Mouse (Mus musculus) liver, embryonic 13.5 days (tissue): ENCODE measurements around the gene Nfib. TPM values are rescaled to one million over a fixed set of nuclear protein-coding genes. Genes with fewer than 3 reads are reported as not detected.

Source experiments
- ATAC-seq: fragments of 200-750 bp; cut with Nextera tagmentation; 2 replicates; pipeline ENCODE4 v1.8.0; 2017; ENCODE audit warnings: low read depth, mild to moderate bottlenecking, moderate number of reproducible peaks, moderate library complexity
- DNase-seq: peaks from one replicate; pipeline ENCODE4 v3.0.0; 2022
- H3K27ac ChIP-seq: fragments of 300-500 bp; sonication (generic); 2 replicates; pipeline ENCODE4 v1.5.1; 2015; ENCODE audit warnings: moderate library complexity, mild to moderate bottlenecking, inconsistent platforms
- H3K27me3 ChIP-seq: fragments of 300-500 bp; sonication (generic); 2 replicates; pipeline ENCODE4 v1.6.1; 2015; ENCODE audit warnings: mild to moderate bottlenecking, inconsistent platforms
- H3K36me3 ChIP-seq: fragments of 300-500 bp; sonication (generic); 2 replicates; pipeline ENCODE4 v1.6.1; 2015; ENCODE audit warnings: mild to moderate bottlenecking, inconsistent platforms
- H3K4me1 ChIP-seq: fragments of 300-500 bp; sonication (generic); replicated peaks from 2 replicates; pipeline ENCODE4 v1.6.1; 2015; ENCODE audit warnings: inconsistent platforms
- H3K4me2 ChIP-seq: fragments of 300-500 bp; sonication (generic); 2 replicates; pipeline ENCODE4 v1.6.1; 2015; ENCODE audit warnings: inconsistent platforms, mild to moderate bottlenecking, moderate library complexity
- H3K4me3 ChIP-seq: fragments of 300-500 bp; sonication (generic); replicated peaks from 2 replicates; pipeline ENCODE4 v1.5.1; 2015; ENCODE audit warnings: mild to moderate bottlenecking, inconsistent platforms
- H3K9ac ChIP-seq: fragments of 300-500 bp; sonication (generic); 2 replicates; pipeline ENCODE4 v1.6.1; 2015; ENCODE audit warnings: mild to moderate bottlenecking, inconsistent platforms
- H3K9me3 ChIP-seq: fragments of 300-500 bp; sonication (generic); replicated peaks from 2 replicates; pipeline ENCODE4 v1.6.1; 2016; ENCODE audit warnings: inconsistent platforms
- WGBS: fragments of 180-500 bp; shearing (Covaris S2); methylation state at CpG from one replicate; pipeline ENCODE4 v1.1.7; 2015; ENCODE audit not compliant: insufficient replicate concordance; 5-methylcytosine and 5-hydroxymethylcytosine counted together
- polyA plus RNA-seq: library from polyadenylated mRNA; unstranded; fragments of >200 nt; fragmentation: Nextera tagmentation; extraction: Ambion mirVana; gene quantifications from 2 replicates; pipeline ENCODE4 v1.2.1, GENCODE M21; 2015

Gene Nfib
- polyA plus RNA-seq, 1 experiment from 2014 or later: 4.9 TPM

GRCm38 (mm10) chr4:82605034-82605784 is 100.3 kb downstream of the Nfib start:
- H3K27ac ChIP-seq: no peak overlapping the region
- ATAC-seq: no peak

GRCm38 (mm10) chr4:82604501-82604900 is 101.0 kb downstream of the Nfib start:
- ATAC-seq: no peak
- H3K4me1 ChIP-seq: no peaks in the 10 kb centered on the region
- no peaks in the 10 kb centered on the region for H3K36me3 ChIP-seq
- H3K27me3 ChIP-seq: no peaks in the 10 kb centered on the region
- H3K9me3 ChIP-seq: no peaks in the 10 kb centered on the region
- no peak for DNase-seq
- H3K27ac ChIP-seq: no peak overlapping the region
- WGBS: 46% methylated on average over 4 of the region's 4 CpGs
- H3K4me3 ChIP-seq: no peak overlapping the region
- no peak overlapping the region for H3K9ac ChIP-seq
- no peak overlapping the region for H3K4me2 ChIP-seq

More at GRCm38 (mm10) chr4:82605034-82605784, 100.3 kb downstream of the Nfib start:
- WGBS: 73% methylated on average over 14 of the region's 14 CpGs
- Histone ChIP-seq H3K4me1 (no peaks in the 10 kb centered on the region), H3K4me3 (no peak overlapping the region), H3K4me2 (no peak overlapping the region), H3K36me3 (no peaks in the 10 kb centered on the region), H3K27me3 (no peaks in the 10 kb centered on the region), H3K9me3 (no peaks in the 10 kb centered on the region), H3K9ac (no peak overlapping the region)
- DNase-seq: no peak

- no peaks in the 10 kb centered on the region for H3K4me1 ChIP-seq
- H3K36me3 ChIP-seq: no peaks in the 10 kb centered on the region
- no peak overlapping the region for H3K4me3 ChIP-seq
- no peaks in the 10 kb centered on the region for H3K9me3 ChIP-seq
- no peak for ATAC-seq
- H3K27me3 ChIP-seq: no peaks in the 10 kb centered on the region
- no peak for DNase-seq
- no peak overlapping the region for H3K4me2 ChIP-seq
- WGBS: 59% methylated on average over 1 of the region's 1 CpGs
- no peak overlapping the region for H3K9ac ChIP-seq
- no peak overlapping the region for H3K27ac ChIP-seq
Observed at GRCm38 (mm10) chr4:82600636-82601035, 104.9 kb downstream of the Nfib start.

- 59% methylated on average over 4 of the region's 4 CpGs for WGBS
- Histone ChIP-seq H3K9ac (no peak overlapping the region), H3K9me3 (no peaks in the 10 kb centered on the region), H3K27ac (no peak overlapping the region), H3K27me3 (no peaks in the 10 kb centered on the region), H3K4me2 (no peak overlapping the region), H3K36me3 (no peaks in the 10 kb centered on the region), H3K4me1 (no peaks in the 10 kb centered on the region), H3K4me3 (no peak overlapping the region)
- ATAC-seq: no peak
- DNase-seq: no peak
Observed at GRCm38 (mm10) chr4:82598436-82598835, 107.1 kb downstream of the Nfib start.

- H3K9me3 ChIP-seq: no peaks in the 10 kb centered on the region
- WGBS: 48% methylated on average over 10 of the region's 10 CpGs
- H3K4me3 ChIP-seq: no peak overlapping the region
- ATAC-seq (no peak), DNase-seq (no peak)
- H3K27ac ChIP-seq: no peak overlapping the region
- no peak overlapping the region for H3K9ac ChIP-seq
- H3K4me2 ChIP-seq: no peak overlapping the region
- no peaks in the 10 kb centered on the region for H3K4me1 ChIP-seq
- no peaks in the 10 kb centered on the region for H3K36me3 ChIP-seq
- H3K27me3 ChIP-seq: no peaks in the 10 kb centered on the region
Observed at GRCm38 (mm10) chr4:82593681-82594666, 111.6 kb downstream of the Nfib start.

GRCm38 (mm10) chr4:82592086-82593030 is 113.2 kb downstream of the Nfib start:
- no peak for DNase-seq
- 44% methylated on average over 7 of the region's 7 CpGs for WGBS

GRCm38 (mm10) chr4:82589345-82589890 is 116.1 kb downstream of the Nfib start:
- Histone ChIP-seq H3K9me3 (no peaks in the 10 kb centered on the region), H3K4me3 (no peak overlapping the region), H3K9ac (no peak overlapping the region), H3K4me1 (no peaks in the 10 kb centered on the region), H3K27me3 (no peaks in the 10 kb centered on the region), H3K27ac (no peak overlapping the region), H3K36me3 (no peaks in the 10 kb centered on the region), H3K4me2 (no peak overlapping the region)
- no peak for ATAC-seq
- no peak for DNase-seq
- 31% methylated on average over 4 of the region's 4 CpGs for WGBS

More at GRCm38 (mm10) chr4:82592086-82593030, 113.2 kb downstream of the Nfib start:
- no peak overlapping the region for H3K9ac ChIP-seq
- H3K4me1 ChIP-seq: no peaks in the 10 kb centered on the region
- H3K27me3 ChIP-seq: no peaks in the 10 kb centered on the region
- H3K4me3 ChIP-seq: no peak overlapping the region
- no peak for ATAC-seq
- no peak overlapping the region for H3K27ac ChIP-seq
- no peaks in the 10 kb centered on the region for H3K9me3 ChIP-seq
- H3K36me3 ChIP-seq: no peaks in the 10 kb centered on the region
- H3K4me2 ChIP-seq: no peak overlapping the region

- H3K27me3 ChIP-seq: no peaks in the 10 kb centered on the region
Observed at GRCm38 (mm10) chr4:82588718-82589117, 116.8 kb downstream of the Nfib start.

GRCm38 (mm10) chr4:82587146-82587870 is 118.2 kb downstream of the Nfib start:
- no peaks in the 10 kb centered on the region for H3K9me3 ChIP-seq
- DNase-seq: no peak
- H3K9ac ChIP-seq: no peak overlapping the region
- H3K27ac ChIP-seq: no peak overlapping the region
- no peak overlapping the region for H3K4me2 ChIP-seq
- no peak overlapping the region for H3K4me3 ChIP-seq
- WGBS: 67% methylated on average over 16 of the region's 16 CpGs
- ATAC-seq: no peak
- H3K36me3 ChIP-seq: no peaks in the 10 kb centered on the region
- no peaks in the 10 kb centered on the region for H3K4me1 ChIP-seq
- no peaks in the 10 kb centered on the region for H3K27me3 ChIP-seq

More at GRCm38 (mm10) chr4:82588718-82589117, 116.8 kb downstream of the Nfib start:
- no peak overlapping the region for H3K9ac ChIP-seq
- no peak overlapping the region for H3K4me3 ChIP-seq
- H3K9me3 ChIP-seq: no peaks in the 10 kb centered on the region
- H3K27ac ChIP-seq: no peak overlapping the region
- WGBS: 67% methylated on average over 5 of the region's 5 CpGs
- ATAC-seq (no peak), DNase-seq (no peak)
- no peaks in the 10 kb centered on the region for H3K4me1 ChIP-seq
- no peaks in the 10 kb centered on the region for H3K36me3 ChIP-seq
- H3K4me2 ChIP-seq: no peak overlapping the region

- H3K36me3 ChIP-seq: no peaks in the 10 kb centered on the region
- DNase-seq (no peak), ATAC-seq (no peak)
- H3K4me2 ChIP-seq: no peak overlapping the region
- no peaks in the 10 kb centered on the region for H3K27me3 ChIP-seq
- no peaks in the 10 kb centered on the region for H3K9me3 ChIP-seq
- H3K9ac ChIP-seq: no peak overlapping the region
- 75% methylated on average over 5 of the region's 5 CpGs for WGBS
- H3K27ac ChIP-seq: no peak overlapping the region
- no peak overlapping the region for H3K4me3 ChIP-seq
- H3K4me1 ChIP-seq: no peaks in the 10 kb centered on the region
Observed at GRCm38 (mm10) chr4:82586637-82587036, 118.9 kb downstream of the Nfib start.
